Mouse (Mus musculus) cerebellum, adult 2 months (tissue): ENCODE measurements around the gene Olfr681.

Source experiments
- CTCF ChIP-seq: fragments of 200-500 bp; IDR thresholded peaks from 2 replicates; pipeline ENCODE4 v1.5.1; 2011; ENCODE audit warnings: low read depth, mild to moderate bottlenecking, control low read depth, low read length, moderate library complexity, borderline replicate concordance; ENCODE audit not compliant: insufficient read depth
- POLR2A ChIP-seq: fragments of 200-500 bp; IDR thresholded peaks from 2 replicates; pipeline ENCODE4 v1.6.1; 2011; ENCODE audit warnings: low read length, control low read depth, borderline replicate concordance; ENCODE audit not compliant: insufficient read depth

DNA sequence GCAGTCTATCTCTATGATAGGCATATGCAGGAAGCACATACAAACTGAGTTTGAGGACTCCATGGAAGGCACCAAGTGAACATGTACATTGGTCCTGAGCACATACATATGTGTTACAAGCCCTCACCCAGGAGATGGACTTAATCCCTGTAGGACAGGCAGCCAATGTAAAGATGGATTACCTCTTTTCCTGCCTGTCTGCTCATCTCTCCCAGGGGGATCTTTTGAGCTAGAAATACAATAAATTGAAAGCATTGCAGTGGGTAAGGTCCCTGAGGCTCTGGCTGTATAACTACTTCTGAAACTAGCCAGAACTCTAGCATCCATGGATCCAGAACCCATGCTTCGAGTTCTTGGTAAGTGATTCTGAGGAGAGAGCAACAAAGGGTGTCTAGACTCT, 35.7 kb upstream of the Olfr681 start, which contains the start of gene Olfr679:
- no peak for TF ChIP-seq POLR2A
- no peak for TF ChIP-seq CTCF
